12 mouse cellular contexts compared by ENCODE assay signal in the genomic region with DNA sequence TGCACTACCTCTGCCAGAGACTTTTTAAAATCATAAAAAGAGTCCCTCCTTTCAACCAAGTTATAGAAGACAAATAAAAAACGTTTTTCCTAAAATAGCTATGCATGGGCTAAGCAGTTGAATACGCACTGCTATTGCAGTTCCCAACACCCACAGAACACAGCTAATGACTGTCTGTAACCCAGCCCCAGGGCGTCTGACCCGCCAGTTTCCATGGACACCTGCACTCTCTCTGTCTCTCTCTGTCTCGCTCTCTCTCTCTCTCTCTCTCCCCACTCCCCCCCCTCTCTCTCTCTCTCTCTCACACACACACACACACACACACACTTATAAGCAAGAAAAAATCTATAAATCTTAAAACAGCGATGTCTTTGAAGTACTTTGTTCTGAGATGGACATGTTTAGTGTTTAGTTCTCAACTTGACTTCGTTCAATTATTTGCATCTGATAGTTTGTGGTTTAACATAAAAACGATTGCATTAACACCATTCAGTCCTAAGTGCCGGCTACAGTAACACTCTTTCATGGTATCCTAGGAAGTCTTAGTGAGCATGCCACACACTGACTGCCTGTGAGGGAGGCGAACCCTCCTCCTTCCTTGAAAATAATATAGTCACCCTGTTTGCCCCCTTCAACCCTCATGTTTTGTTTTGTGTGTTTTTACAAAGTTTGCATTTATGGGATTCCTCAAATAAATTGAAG.
DNase-seq lines count a peak whose midpoint lies in the region; ATAC-seq lines count a peak whose summit lies in the region.
"Had no signal": no experiment of that assay in that cellular context is flagged by ENCODE, and none has a peak within 500 bp of the region (broad histone marks: within the 10 kb centered on the region; RNA-seq: fewer than 3 reads in every experiment).

No protein-coding gene starts in this region.

- H3K4me2 ChIP-seq in embryonic facial prominence, embryonic 12.5 days (replicated peaks), result no peak overlapping the region
- H3K4me2 ChIP-seq in hindbrain, embryonic 13.5 days, result 0 out of 2 replicates have a peak overlapping the region, but pooled peaks have one; percentile 8
- H3K4me2 ChIP-seq in midbrain, embryonic 14.5 days (ENCODE audit: low read length), result no peak overlapping the region
- H3K4me2 ChIP-seq: embryonic facial prominence, embryonic 15.5 days had no signal

- H3K36me3 ChIP-seq in embryonic facial prominence, embryonic 12.5 days, result no peaks in the 10 kb centered on the region
- no peaks in the 10 kb centered on the region for H3K36me3 ChIP-seq in hindbrain, embryonic 13.5 days
- no peaks in the 10 kb centered on the region for H3K36me3 ChIP-seq in midbrain, embryonic 14.5 days (ENCODE audit: control insufficient read depth, insufficient read depth, low read length)
- H3K36me3 ChIP-seq: embryonic facial prominence, embryonic 15.5 days had no signal

- peak; percentile 54 for DNase-seq in Muller cell, postnatal 12 days (ENCODE audit: inconsistent ontology term)
- DNase-seq in midbrain, embryonic 14.5 days, result peak; percentile 73
- no peak for DNase-seq in gastrocnemius, postnatal 4 days (ENCODE audit: low spot score in 2 of 2)
- no peak for DNase-seq in layer of hippocampus, adult 11-12 months (ENCODE audit: low spot score)
- DNase-seq in gastrocnemius, postnatal 36 days, result no peak
- DNase-seq: cerebellum, adult 11-12 months; thymus, adult 18-20 months had no signal

- ATAC-seq in embryonic facial prominence, embryonic 12.5 days (ENCODE audit: insufficient number of reproducible peaks, insufficient read depth, low FRiP score, low TSS enrichment), result peak; percentile 61; the same call in 1 of the 2 replicates
- peak; percentile 65; the same call in 1 of the 2 replicates for ATAC-seq in hindbrain, embryonic 13.5 days (ENCODE audit: low FRiP score)
- peak; percentile 58 for ATAC-seq in midbrain, embryonic 14.5 days (ENCODE audit: low FRiP score, low TSS enrichment)
- ATAC-seq in erythroblast, adult 5-6 weeks (replicated peaks; ENCODE audit: low FRiP score, poor library complexity, severe bottlenecking), result no peak

- H3K27me3 ChIP-seq in embryonic facial prominence, embryonic 12.5 days, result no peaks in the 10 kb centered on the region
- H3K27me3 ChIP-seq in hindbrain, embryonic 13.5 days, result no peaks in the 10 kb centered on the region
- no peaks in the 10 kb centered on the region for H3K27me3 ChIP-seq in midbrain, embryonic 14.5 days (ENCODE audit: control insufficient read depth, insufficient read depth, low read length)
- H3K27me3 ChIP-seq: embryonic facial prominence, embryonic 15.5 days had no signal

- peaks cover 7% of the 10 kb centered on the region; the same call in 1 of the 2 replicates for H3K4me1 ChIP-seq in embryonic facial prominence, embryonic 12.5 days
- H3K4me1 ChIP-seq in hindbrain, embryonic 13.5 days (replicated peaks), result peaks cover 10% of the 10 kb centered on the region
- 0 out of 2 replicates have a peak, but pooled peaks cover 6% of the 10 kb centered on the region for H3K4me1 ChIP-seq in midbrain, embryonic 14.5 days (ENCODE audit: control insufficient read depth, insufficient read depth, low read length)

- H3K27ac ChIP-seq in embryonic facial prominence, embryonic 12.5 days, result no peak overlapping the region
- H3K27ac ChIP-seq in hindbrain, embryonic 13.5 days, result no peak overlapping the region
- no peak overlapping the region for H3K27ac ChIP-seq in midbrain, embryonic 14.5 days (replicated peaks; ENCODE audit: low read depth, low read length)
- H3K27ac ChIP-seq: embryonic facial prominence, embryonic 15.5 days; liver, embryonic 14.5 days had no signal

- WGBS in embryonic facial prominence, embryonic 12.5 days, result 29% methylated on average over 9 of the region's 10 CpGs
- WGBS in hindbrain, embryonic 13.5 days, result 20% methylated on average over 10 of the region's 10 CpGs
- 25% methylated on average over 10 of the region's 10 CpGs for WGBS in midbrain, embryonic 14.5 days

- no peaks in the 10 kb centered on the region for H3K9me3 ChIP-seq in embryonic facial prominence, embryonic 12.5 days
- no peaks in the 10 kb centered on the region for H3K9me3 ChIP-seq in hindbrain, embryonic 13.5 days
- H3K9me3 ChIP-seq in midbrain, embryonic 14.5 days (ENCODE audit: control insufficient read depth, low read length), result no peaks in the 10 kb centered on the region
- H3K9me3 ChIP-seq: embryonic facial prominence, embryonic 15.5 days had no signal

- H3K9ac ChIP-seq in embryonic facial prominence, embryonic 12.5 days, result no peak overlapping the region
- no peak overlapping the region for H3K9ac ChIP-seq in hindbrain, embryonic 13.5 days
- no peak overlapping the region for H3K9ac ChIP-seq in midbrain, embryonic 14.5 days (replicated peaks; ENCODE audit: low read length)
- H3K9ac ChIP-seq: embryonic facial prominence, embryonic 15.5 days; liver, embryonic 14.5 days had no signal

- no peak overlapping the region for H3K4me3 ChIP-seq in embryonic facial prominence, embryonic 12.5 days
- H3K4me3 ChIP-seq in hindbrain, embryonic 13.5 days, result no peak overlapping the region
- H3K4me3 ChIP-seq in midbrain, embryonic 14.5 days (replicated peaks; ENCODE audit: low read depth, low read length), result no peak overlapping the region
- H3K4me3 ChIP-seq: embryonic facial prominence, embryonic 15.5 days had no signal

- intact Hi-C loops in gastrocnemius, postnatal 36 days (cut with DNase I), result no loop called here

Comparison
In these comparisons a context has a peak if more than half of its experiments do, and no peak if none do; other contexts are left out.
1. DNase-seq: peak in Muller cell, postnatal 12 days (single experiment) and midbrain, embryonic 14.5 days (single experiment); none in gastrocnemius, postnatal 4 days (0 of 2), layer of hippocampus, adult 11-12 months (single experiment) and gastrocnemius, postnatal 36 days (0 of 2).